Comparison of ENCODE assay signal across 11 mouse cellular contexts in the genomic region with DNA sequence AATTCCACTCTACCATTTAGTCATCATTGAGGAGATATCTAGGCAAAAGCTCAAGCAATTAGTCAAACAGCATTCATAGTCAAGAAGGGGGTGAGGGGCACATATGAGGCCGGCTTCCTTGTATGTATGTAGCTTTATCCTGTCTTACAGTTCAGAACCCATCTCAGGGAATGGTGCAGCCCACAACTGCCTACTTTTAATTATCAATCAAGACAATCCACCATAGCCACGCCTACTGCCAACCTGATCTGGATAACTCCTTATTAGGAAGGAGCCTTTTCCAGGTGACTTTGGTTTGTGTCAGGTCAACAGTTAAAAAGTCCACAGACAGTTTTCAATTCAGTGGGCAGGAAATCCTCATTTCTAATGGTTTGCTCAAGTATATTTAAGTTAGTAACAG.
"Had no signal": no experiment of that assay in that cellular context is flagged by ENCODE, and none has a peak within 500 bp of the region (broad histone marks: within the 10 kb centered on the region; RNA-seq: fewer than 3 reads in every experiment).

No protein-coding gene starts in this region.

- H3K4me3 ChIP-seq: limb, embryonic 13.5 days; midbrain, embryonic 13.5 days; neural tube, embryonic 15.5 days had no signal

- H3K4me1 ChIP-seq: limb, embryonic 13.5 days; midbrain, embryonic 13.5 days had no signal

- H3K36me3 ChIP-seq: limb, embryonic 13.5 days; midbrain, embryonic 13.5 days; neural tube, embryonic 15.5 days had no signal

- DNase-seq: layer of hippocampus, postnatal 36 days; left cerebral cortex, postnatal 4 days; lung, adult 18-20 months; right cerebral cortex, adult 18-20 months; right cerebral cortex, postnatal 25 days; thymus, postnatal 14 days had no signal

- H3K27me3 ChIP-seq: limb, embryonic 13.5 days; midbrain, embryonic 13.5 days; neural tube, embryonic 15.5 days had no signal

- H3K27ac ChIP-seq: limb, embryonic 13.5 days; liver, embryonic 14.5 days; midbrain, embryonic 13.5 days; neural tube, embryonic 15.5 days; stomach, postnatal 0 days had no signal
